In the genomic region with DNA sequence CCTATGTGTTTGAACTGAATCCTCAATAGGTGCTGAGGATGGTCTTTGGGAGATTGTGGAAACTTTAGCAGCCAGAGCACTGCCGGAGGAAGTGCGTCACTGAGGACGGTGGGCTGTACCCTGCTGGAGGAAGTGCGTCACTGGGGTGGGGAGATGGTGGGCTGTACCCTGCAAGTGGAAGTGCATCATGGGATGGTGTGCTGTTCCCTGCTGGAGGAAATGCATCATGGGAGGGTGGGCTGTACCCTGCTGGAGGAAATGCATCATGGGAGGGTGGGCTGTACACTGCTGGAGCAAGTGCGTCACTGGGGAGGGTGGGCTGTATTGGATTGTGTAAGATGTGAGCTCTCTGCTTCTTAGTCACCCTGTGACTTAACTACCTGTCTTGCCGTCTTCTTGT, we compare ENCODE assay signal across 8 mouse cellular contexts. TPM values are rescaled to one million over a fixed set of nuclear protein-coding genes. Genes with fewer than 3 reads are reported as not detected.
DNase-seq lines count a peak whose midpoint lies in the region; ATAC-seq lines count a peak whose summit lies in the region.

No protein-coding gene starts in this region.

- peak; percentile 16 for DNase-seq in cerebellum, adult 11-12 months
- DNase-seq in adrenal gland, adult 8-10 months: peak; percentile 48
- no peak for DNase-seq in hindbrain, embryonic 14.5 days (ENCODE audit: low spot score)
- peak; percentile 88 for DNase-seq in testis, postnatal 14 days (ENCODE audit: low spot score)

- no peaks in the 10 kb centered on the region for H3K4me1 ChIP-seq in hindbrain, embryonic 14.5 days (replicated peaks; ENCODE audit: control insufficient read depth, insufficient read depth, low read length)
- H3K4me1 ChIP-seq in limb, embryonic 15.5 days: 0 out of 2 replicates have a peak, but pooled peaks cover 4% of the 10 kb centered on the region
- H3K4me1 ChIP-seq in midbrain, embryonic 13.5 days (replicated peaks): no peaks in the 10 kb centered on the region

- H3K4me3 ChIP-seq in hindbrain, embryonic 14.5 days (replicated peaks; ENCODE audit: low read length): no peak overlapping the region
- no peak overlapping the region for H3K4me3 ChIP-seq in limb, embryonic 15.5 days
- H3K4me3 ChIP-seq in midbrain, embryonic 13.5 days (replicated peaks): peak overlapping the region; percentile 12; the same call in 1 of the 2 replicates

- 66% methylated on average over 6 of the region's 6 CpGs for WGBS in hindbrain, embryonic 14.5 days
- 62% methylated on average over 6 of the region's 6 CpGs for WGBS in limb, embryonic 15.5 days
- 56% methylated on average over 6 of the region's 6 CpGs for WGBS in midbrain, embryonic 13.5 days

- H3K27ac ChIP-seq in hindbrain, embryonic 14.5 days: no peak overlapping the region
- H3K27ac ChIP-seq in limb, embryonic 15.5 days: no peak overlapping the region
- no peak overlapping the region for H3K27ac ChIP-seq in midbrain, embryonic 13.5 days

- ATAC-seq in cerebellum, adult (ENCODE audit: insufficient number of reproducible peaks, low FRiP score, low TSS enrichment): no peak
- ATAC-seq in frontal cortex, adult (ENCODE audit: low TSS enrichment): peak; percentile 83
- peak; percentile 75 for ATAC-seq in hindbrain, embryonic 14.5 days (ENCODE audit: low FRiP score)
- ATAC-seq in limb, embryonic 15.5 days (ENCODE audit: insufficient number of reproducible peaks, low FRiP score, low TSS enrichment, low read depth): peak; percentile 75
- peak; percentile 90 for ATAC-seq in midbrain, embryonic 13.5 days

- H3K9me3 ChIP-seq in hindbrain, embryonic 14.5 days (ENCODE audit: control insufficient read depth, low read length): no peaks in the 10 kb centered on the region
- no peaks in the 10 kb centered on the region for H3K9me3 ChIP-seq in limb, embryonic 15.5 days
- no peaks in the 10 kb centered on the region for H3K9me3 ChIP-seq in midbrain, embryonic 13.5 days

- no peaks in the 10 kb centered on the region for H3K27me3 ChIP-seq in hindbrain, embryonic 14.5 days (ENCODE audit: control insufficient read depth, insufficient read depth, low read length)
- no peaks in the 10 kb centered on the region for H3K27me3 ChIP-seq in limb, embryonic 15.5 days
- no peaks in the 10 kb centered on the region for H3K27me3 ChIP-seq in midbrain, embryonic 13.5 days

- H3K9ac ChIP-seq in hindbrain, embryonic 14.5 days: no peak overlapping the region
- H3K9ac ChIP-seq in limb, embryonic 15.5 days: no peak overlapping the region
- no peak overlapping the region for H3K9ac ChIP-seq in midbrain, embryonic 13.5 days (replicated peaks)

- H3K36me3 ChIP-seq in hindbrain, embryonic 14.5 days (replicated peaks; ENCODE audit: control insufficient read depth, insufficient read depth): no peaks in the 10 kb centered on the region
- no peaks in the 10 kb centered on the region for H3K36me3 ChIP-seq in limb, embryonic 15.5 days
- H3K36me3 ChIP-seq in midbrain, embryonic 13.5 days: no peaks in the 10 kb centered on the region

- H3K4me2 ChIP-seq in hindbrain, embryonic 14.5 days (replicated peaks): peak overlapping the region; percentile 17; the same call in 1 of the 2 replicates
- H3K4me2 ChIP-seq in limb, embryonic 15.5 days: no peak overlapping the region
- H3K4me2 ChIP-seq in midbrain, embryonic 13.5 days (replicated peaks): no peak overlapping the region

RNA-seq across cellular contexts. Expression of gene Zfp64, which starts 25.5 kb away (rescaled TPM):
- total RNA-seq in adrenal gland, adult 8-10 months (2022): 10 to 100 TPM; 15.5 to 23.2 (median 19.7) TPM
- polyA plus RNA-seq in hindbrain, embryonic 14.5 days (2014; fragmentation: Nextera tagmentation; extraction: Ambion mirVana): 27.3 and 29.7 TPM in 2 replicates
- 45.9 and 48.6 TPM in 2 replicates for polyA plus RNA-seq in limb, embryonic 15.5 days (2015; fragmentation: Nextera tagmentation; extraction: Ambion mirVana)
- 41.6 and 42.0 TPM in 2 replicates for polyA plus RNA-seq in midbrain, embryonic 13.5 days (2015; fragmentation: Nextera tagmentation; extraction: Ambion mirVana)
